Mouse (Mus musculus) layer of hippocampus, postnatal 36 days (tissue): ENCODE measurements at regions not wholly inside any gene's neighbourhood (a gene's known extent, or its start where the extent isn't known, plus 50 kb on each side); places are given as distances from the start of the nearest gene placed in this dataset.

Experiments
- DNase-seq, 2 experiments: peaks; one replicate each; pipeline ENCODE4 v3.0.0; 2022

DNA sequence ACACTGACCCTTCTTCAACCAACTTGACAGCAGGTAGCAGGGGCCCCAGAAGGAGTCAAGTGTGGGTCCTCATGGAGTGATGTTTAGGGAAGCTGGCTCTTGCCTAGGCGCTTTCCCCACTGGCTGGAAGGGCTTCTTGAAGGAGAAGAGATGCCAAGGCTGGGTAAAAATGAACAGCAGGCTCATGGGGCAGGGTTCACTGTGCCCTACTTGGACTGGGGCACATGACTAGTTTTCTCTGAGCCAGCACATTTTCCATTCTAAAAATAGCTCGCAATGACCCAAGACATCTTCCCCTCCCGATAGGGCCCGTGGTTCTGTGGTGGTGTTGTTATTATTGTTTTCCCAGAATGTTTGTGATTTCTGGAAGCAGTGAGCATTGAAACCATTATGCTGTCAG lies 212.6 kb downstream of the Bcl2l11 start:
- no peak for DNase-seq

DNA sequence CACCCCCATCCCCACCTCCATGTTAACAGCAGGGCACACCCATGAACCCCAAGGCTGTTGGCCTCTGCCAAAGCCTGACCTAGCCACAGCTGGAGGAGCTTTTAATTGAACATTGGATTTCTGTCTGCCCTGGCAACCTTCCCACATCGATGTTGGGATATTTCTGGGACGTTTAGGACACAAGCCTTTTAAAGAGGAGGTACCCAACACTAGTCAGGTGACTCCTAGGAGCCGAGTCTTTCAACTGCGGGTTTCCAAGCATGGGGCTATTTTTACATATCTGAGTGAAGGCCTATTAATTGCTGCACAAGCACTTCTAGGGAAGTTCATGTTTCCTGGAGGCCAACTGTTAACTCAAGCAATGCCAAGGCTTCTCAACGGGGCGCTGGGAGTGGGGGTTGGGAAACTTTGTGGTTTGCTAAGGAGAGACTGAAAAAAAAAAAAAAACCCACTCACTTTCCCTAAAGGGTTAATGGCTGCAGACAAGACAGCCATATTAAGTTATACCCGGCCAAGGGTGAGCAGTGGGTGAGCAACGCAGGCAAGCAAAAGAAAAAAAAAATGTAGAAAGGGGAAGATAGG lies 213.3 kb downstream of the Bcl2l11 start:
- DNase-seq, result no peak

DNA sequence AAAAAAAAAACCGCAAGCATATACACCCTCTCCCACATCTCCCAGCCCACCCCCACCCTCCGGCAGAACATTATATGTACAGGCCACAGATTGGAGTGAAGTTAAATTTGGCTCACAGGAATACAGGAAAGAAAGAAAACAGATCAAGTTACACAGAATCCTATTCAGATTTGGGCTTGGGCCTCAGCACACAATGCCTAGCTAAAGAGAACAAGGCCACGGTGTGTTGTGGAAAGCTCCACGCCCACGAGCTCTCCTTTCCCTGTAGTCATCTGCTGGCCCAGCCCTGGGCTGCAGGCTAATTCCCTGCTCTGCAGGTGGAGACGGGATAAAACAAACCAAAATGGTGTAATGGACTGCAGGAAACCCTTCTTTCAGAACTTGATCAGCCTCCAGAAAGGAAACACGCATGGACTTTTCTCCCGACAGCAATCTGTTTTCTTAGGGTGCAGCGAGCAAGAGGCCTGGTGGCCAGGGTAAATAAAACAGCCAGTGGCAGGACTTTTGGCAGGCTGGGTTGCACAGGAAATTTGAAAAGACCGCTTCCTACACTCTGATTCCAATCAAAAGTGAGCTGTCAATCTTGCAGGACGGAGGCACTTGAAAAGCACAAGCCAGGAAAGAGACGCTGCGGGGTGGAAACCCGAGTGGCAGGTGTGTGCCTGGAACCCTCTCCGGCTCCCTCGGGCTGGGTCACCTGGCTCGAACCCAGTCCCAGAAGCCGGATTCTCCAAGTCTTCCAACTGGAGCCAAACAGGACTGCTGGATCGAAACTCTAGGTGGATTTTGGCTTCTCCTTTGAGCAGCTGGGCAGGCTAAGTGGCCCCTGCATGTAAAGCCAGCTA lies 214.0 kb downstream of the Bcl2l11 start:
- no peak for DNase-seq

DNA sequence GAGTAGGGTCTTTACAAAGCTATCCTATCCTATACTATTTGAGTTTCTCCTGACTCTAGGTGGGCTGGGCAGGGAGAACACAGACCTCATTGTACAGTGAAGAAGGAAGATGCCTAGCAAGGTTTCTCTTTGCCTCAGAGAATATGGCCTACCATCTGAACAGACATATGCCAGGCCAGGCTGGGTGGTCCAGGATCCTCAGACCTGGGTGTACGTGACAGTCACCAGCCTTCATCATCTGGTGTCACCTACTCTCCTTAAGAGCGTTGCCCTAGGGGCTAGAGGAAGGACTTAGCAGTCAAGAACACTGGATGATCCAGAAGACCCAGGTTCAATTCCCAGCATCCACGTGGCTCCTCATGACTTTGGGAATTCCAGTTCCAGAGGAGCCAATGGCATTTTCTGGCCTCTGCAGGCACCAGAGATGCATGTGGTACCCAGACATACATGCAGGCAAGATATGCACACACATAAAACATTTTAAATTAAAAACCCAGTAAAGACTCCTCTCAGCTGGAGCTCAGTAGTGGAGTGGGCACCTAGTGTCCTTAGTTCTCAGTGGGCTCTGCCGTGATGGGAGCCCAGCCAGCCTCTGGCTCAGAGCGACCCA lies 214.9 kb downstream of the Bcl2l11 start:
- DNase-seq, result no peak

DNA sequence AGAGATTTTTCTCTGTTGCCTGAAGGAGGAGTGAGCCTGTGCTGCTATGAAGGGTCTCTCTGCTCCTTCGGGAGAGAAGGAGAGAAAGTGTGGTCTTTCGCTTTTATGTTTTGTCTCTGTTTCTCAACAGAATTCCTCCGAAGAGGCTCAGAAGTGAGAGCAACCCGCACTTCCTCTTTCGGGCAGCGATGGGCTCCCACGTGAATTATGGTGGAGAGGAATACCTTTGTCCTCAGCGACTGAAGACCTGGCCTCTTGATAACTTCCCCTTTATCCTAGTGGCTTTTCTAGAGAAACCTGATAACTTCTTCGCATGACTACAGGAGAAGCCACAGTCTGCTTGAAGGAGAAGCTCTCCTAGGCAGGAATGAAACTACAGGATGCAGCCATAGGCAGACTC lies 216.4 kb downstream of the Bcl2l11 start:
- no peak for DNase-seq

DNA sequence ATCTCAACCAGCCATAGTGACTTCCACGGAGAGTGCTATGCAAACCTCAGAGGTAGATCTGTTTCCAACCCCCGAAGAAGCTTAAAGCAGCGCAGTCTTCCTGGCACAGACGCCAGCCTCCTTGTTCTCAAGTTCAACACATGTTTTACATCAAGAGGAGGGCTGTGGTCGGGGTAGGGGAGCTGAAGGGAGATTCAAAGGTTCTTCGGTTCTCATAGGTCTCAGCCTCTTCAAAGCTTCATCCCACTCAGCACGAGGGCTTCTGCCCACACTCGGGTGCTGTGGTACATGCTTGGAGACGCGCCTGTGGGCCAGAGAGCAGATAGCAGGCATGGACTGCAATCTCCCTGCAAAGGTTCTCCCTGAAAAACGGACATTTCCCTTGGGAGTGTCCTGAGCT lies 219.7 kb downstream of the Bcl2l11 start:
- DNase-seq, result no peak

DNA sequence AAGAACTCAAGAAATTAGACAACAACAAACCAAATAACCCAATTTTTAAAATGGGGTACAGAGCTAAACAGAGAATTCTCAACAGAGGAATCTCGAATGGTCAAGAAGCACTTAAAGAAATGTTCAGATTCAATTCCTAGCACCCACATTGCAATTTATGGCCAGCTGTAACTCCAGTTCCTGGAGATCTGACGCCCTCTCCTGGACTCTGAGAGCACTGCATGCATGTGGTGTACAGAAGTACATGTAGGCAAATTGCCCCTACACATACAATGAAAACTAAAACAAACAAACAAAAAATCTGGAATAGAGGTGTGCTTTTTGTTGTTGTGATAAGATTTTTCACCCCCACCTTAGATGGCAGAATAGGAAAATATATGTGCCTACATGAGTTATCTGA lies 222.7 kb downstream of the Bcl2l11 start:
- no peak for DNase-seq

DNA sequence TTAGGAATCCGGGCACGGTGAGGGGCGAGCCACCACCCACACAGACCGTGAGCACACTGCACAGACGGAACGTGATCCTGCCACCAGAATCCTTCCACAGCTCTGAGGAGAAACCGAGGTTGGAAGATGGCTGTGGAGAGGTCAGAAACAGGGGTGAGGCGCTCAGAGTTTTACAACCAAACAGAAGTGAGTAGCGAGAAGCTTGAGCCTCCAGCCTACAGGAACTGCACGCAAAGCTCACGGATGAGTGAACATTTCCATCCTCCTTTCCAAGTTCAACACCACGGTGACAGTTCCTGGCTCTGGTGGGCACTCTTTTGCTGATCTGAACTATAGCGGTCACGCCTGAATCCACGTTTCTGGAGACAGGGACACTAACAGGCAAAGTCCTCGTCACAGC lies 225.6 kb downstream of the Bcl2l11 start:
- no peak for DNase-seq

DNA sequence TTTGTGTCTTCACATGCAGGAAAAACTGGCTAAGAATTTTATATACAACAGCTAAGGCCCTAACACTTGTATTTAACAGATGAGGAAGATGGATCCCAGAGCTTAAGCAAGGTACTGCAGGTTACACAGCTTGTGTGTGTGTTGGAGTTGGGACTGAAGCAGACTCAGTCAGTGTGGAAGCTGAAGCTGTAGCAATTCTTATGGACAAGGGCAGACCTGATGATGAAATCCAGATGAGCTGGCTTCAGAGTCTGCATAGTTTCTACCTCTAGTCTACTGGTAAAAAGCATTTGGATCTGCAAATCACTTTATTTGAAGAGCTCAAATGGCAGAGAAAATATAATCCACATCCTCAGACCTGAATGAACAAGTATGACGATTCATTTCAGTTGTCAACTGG lies 226.7 kb downstream of the Bcl2l11 start:
- DNase-seq, result no peak

DNA sequence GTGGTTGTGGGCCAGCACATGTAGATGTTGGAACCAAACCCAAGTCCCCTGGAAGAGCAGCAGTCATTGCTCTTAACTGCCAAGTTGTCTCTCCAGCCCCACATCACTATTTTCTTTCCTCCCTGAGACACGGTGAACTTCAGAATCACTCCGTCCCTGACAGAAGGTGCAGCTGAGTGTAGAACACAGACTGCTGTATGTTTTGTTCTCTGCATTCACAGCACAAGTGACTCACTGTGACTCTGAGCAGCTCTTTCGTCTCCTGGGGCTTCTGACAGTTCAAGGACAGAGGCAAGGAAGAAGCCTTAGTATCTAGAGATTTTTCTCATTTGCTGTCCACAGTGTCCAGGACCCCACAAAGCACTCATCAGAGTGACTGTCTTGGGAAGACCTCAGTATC lies 227.6 kb downstream of the Bcl2l11 start:
- DNase-seq, result no peak

DNA sequence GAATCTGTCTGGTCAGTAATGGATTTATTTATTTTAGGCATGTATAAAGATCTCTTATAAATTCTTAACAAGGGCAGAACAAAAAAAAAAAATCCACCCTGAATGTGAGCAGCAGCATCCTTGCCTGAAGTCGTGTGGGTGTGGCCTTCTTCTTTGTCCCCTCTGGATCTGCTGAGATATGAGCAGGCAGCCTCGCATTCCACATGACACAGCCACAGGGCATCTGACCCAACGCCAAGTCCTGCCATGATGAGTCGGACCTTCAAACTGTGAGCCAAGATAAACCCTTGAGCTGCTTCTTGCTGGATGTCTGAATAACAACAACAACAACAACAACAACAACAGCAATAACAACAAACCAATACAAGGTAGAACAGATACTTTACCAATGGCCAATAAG lies 230.5 kb downstream of the Bcl2l11 start:
- DNase-seq, result no peak

DNA sequence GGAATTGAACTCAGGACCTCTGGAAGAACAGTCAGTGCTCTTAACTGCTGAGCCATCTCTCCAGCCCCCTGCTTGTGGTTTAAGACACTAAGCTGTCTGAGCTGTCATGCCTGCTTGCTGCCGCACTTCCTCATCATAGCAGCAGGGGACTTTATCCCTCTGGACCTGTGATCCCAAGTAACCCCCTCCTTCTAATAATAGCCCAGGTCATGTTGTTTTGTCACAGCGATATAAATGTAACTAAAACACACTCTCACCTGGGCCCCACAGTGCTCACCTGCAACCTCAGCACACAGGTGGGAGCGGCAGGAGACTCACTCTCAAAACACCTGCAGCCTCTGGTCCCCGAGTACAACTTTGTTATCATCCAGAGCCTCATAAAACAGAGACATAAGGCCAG lies 231.9 kb upstream of the Spdye4c start:
- no peak for DNase-seq

DNA sequence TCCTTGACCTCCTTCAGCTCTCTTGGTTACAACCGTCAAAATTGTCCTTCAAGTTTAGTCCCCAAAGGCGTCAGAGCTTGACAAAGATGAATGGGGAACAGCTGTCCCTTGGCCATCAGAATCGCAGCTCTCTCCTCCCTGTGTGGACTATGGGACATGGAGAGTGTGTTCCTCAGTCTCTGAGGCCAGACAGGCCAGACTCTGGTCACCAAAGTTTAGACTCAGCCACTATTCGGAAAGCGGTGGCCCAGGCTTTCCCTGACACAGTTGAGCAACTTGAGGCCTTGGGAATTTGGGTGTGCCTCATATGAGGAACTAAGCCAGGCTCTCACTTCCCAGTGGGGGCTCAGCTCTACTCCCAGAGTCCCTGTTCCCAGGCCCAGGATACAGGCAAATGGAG lies 230.5 kb upstream of the Spdye4c start:
- DNase-seq, result no peak

DNA sequence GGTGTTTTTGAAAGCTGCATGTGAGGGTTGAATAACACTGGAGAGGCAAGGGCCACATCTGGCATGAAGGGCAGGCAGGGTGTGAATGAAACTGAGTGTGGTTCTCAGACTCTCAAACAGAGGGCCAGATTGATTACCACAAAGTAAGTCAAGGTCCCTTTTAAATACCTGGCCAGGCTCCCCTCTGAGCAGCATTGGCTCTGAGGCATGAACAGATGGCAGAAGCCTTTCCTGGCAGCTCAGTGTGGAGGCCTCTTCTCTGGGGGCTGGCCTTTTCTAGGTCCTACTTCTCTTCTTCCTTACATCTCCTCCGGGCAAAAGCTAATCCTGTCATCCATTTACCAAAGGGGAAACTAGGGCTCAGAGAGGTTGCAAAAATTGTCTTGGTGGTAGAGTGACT lies 229.6 kb upstream of the Spdye4c start:
- DNase-seq, result no peak

DNA sequence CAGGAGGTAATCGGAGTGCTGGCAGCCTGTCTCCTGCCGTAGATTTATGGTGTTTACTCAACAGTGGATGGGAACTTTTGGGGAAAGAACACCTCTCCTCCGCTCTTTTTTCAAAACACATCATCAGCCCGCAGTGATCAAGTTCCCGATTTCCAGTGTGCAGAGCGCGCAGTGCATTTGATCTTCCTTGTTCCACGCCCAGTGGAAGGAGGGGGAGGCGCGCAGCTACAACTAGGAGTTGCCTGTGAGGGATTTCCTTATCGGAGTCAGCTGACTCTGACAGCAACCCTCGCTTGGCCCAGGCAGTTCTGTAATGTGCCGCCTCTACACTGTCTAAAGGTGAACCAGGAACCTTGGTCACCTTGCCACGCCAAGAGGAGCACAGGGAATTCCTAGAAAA lies 226.8 kb upstream of the Spdye4c start:
- no peak for DNase-seq

DNA sequence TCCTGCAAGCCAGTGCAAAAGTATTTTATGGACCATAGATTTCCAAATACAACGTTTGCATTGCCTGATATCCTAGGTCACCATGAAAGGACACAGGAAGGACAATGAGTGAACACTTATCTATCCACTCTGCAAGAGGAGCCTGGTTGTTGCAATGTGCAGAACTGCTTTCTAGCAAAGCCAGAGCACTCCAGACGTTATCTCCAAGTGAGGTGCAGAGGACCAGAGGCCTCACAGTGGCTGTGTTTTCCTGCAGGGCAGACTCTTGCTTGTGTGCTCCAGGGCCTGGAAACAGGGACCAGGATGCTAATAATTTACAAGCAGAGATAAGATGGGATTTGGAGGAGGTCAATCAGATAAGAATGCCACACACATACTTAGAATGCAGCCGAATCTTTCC lies 226.0 kb upstream of the Spdye4c start:
- no peak for DNase-seq

DNA sequence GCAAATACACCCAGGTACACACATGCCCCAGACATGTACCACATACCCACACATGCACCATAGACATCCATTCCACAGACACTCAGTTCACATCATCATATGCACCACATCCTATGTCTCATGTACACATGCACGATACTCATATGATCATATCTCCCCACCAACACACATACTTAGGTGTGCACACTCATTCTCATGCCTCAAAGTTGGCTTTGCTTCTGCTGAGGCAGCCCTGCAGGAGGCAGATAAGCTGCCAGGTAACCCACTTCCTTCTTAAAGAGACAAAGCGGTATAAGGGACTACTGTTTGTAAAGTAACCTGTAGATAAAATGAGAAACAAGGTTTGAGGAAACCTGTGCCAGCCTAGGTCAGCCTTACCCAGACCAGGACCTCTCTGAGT lies 225.2 kb upstream of the Spdye4c start:
- no peak for DNase-seq

DNA sequence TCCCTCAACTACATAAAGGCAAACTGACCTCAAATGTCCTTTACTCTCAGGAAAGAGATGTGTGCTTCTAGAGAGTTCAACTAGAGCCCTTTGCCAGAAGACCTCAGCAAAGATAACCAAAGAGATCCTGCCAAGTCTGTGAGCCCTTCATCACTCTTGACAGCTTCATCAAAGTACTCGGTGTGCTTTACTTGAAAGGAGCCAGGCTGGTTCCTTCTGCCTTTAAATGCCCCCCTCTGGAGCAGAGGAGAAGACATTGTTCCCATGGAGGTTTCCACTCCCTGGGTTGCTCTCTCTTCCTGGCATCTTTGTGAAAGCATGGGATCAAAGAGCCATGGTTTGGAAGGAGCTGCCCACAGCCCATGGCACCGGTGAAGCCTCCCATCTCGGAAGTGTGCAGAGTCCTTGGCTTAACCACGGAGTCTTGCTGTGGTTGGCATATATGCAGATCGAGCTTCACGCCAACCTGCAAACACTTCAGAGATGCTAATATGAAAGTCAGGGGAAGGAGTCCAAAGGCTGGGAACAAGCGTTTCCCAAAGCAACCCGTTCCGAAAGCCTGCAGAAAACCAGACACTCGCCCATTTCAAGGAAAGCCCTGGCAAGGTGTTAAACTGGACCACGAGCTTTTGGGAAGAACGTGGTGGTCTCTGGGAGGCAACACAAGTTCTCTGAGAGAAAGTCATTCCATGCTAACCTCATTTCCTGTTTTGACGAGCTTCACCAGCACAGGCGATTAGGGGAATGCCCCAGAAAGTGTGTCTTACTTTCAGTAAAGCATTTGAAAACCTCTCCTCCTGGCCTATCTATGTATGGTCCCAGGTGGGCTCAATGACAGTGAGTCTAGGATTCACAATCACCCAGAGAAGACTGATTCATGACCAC lies 223.5 kb upstream of the Spdye4c start:
- no peak for DNase-seq

DNA sequence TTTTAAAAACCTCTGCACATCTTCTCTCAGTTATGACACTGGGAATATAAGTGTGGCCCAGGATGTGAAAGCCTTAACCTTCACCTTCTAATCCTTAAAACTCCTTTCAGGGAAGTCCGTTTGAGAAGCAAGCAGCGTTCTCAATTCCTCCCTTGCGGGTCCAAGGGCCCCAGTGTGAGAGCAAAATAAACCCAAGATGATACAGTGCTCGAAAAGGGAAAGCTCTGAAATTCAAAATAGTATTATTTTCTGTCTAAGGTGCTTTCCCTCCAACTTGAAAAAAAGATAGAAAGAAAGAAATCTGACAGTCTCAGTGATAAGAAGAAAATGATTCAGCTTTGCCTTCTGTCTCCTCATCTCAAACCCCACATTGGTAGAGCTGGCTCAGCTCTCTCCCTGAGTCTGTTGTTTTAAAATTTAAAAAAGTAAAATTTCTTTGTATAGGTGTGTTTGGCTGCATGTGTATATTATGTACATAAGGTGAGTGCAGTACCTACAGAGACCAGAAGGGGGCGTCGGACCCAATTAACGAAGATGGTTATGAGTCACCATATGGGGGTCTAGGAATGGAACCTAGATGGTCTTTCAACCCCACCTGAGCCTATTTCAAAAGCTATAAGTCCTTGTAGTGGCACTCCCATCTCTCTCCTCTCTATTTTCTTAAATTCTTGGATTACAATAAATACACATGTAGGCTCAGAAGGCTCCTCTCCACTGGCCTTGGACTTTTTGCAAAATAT lies 222.3 kb upstream of the Spdye4c start:
- DNase-seq, result no peak

DNA sequence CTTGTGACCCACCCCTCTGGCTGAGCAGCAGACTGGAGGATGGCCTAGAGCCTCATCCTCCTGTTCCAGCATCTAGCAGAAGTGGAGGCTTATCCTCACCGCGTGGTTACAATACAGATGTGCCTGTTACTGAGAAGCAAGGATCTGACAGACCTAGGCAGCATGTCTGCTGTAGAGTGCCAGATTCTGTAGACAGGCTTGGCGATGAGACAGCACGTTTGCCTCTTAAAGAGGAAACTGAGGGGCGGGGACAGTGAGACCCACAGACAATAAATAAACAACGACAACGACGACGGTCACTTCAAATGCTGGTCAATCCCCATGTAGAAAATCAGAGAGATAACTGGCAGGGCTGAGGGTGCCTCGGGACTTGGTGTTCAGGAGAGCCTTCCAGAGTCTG lies 220.2 kb upstream of the Spdye4c start:
- no peak for DNase-seq

DNA sequence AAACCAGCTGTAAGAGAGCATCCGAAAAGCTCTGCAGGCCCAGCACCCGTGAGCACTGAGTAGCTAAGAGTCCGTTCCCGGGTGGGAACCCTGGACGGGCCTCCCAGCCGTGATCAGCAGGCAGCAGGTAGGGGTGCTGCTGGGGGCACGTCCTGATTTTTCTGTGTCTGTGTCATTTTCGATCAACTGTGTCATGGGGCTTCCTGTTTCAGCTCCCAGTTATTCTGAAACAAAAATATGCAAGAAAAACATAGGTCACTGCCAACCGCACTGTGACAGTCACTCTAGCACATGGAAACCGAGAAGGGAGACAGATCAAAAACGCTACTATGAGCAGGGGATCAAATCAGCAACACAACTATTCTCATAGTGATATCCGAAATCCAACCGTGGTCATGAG lies 218.8 kb upstream of the Spdye4c start:
- DNase-seq, result no peak
